Mouse (Mus musculus) thymus, postnatal 10 days (tissue): ENCODE measurements around the gene Cma2.
"Not testable (repeated sequence)": the region's sequence is repeated elsewhere in the genome, so short reads cannot be mapped to it uniquely, and the experiment has no call there.

Source experiments
- DNase-seq, 2 experiments: peaks; one replicate each; pipeline ENCODE4 v3.0.0; 2021; ENCODE audit warnings: low spot score in 2 of 2

The Cma2 gene

DNA sequence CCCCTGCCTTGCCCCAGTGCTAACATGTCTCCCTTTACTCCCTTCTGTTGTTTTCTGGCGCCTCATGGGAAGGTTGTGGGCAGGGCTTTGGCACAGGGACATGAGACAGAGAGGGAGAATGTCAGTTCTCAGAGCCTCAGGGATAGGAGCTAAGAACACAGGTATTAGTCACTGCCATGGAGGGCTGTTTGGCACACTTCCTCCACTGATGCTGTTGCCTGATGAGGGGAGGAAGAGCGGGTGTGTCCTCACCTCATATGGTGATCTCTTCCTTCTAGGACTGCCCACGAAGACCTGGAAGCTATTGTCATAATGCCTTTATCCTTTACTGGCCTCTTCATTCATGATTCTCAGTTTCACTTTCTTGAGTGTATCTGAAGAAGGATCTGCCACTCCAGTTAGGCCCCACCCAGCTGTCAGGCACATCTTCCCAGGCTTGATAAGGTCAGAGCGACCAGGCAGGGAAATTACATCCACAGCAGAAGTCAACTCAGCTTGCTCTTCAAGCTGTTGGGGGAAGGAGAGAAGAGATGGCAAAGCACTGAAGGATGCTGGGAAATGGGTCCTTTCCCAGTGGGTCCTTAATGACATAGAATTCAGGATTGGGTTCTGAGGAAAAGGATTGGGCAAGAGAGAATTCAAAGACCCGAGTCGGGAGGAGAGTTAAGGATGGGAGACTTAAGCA, at the start of gene Cma2:
TSS of gene Cma2 (plus strand) at position 635 of the 685 bp plus-strand sequence.
- no peak for DNase-seq

DNA sequence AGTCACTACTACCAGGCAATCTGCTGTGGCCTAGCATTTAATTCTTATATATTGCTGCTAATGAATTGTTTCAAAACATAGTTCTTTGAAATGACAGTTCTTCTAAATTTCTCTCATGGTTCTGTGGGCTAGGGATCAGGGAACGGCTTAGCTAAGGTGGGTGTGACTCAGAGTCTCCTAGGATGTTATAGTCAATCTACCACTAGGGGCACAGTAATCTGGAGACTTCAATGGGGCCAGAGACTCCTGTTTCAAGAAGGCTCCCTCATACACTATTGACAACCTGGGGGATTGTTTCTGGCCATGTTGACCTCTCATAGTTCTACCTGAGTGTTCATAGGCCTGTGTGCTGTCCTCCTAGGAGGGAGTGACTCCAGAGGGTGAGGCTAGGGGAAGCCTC, 45.3 kb upstream of the Cma2 start:
- no peak for DNase-seq

DNA sequence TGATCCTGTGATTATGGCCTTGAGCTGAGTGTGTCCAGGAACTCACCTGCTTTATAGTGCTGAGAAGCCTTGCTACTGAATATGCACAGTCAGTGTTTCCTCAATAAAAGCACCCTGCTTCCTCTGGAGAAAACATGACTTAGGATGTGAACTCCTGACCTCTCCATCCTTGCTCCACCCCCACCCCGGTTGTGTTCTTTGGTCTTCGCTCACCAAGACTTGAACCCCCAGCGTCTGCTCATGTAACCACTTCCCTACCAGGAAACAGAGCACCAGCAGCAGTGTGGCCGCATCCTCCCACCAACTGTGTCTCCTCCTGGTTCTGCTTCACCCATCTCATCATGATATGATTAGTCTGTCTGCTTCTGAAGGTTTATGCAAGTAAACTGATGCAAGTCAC, 37.4 kb upstream of the Cma2 start:
- DNase-seq: peak in 1 of 2 experiments; percentile 9

DNA sequence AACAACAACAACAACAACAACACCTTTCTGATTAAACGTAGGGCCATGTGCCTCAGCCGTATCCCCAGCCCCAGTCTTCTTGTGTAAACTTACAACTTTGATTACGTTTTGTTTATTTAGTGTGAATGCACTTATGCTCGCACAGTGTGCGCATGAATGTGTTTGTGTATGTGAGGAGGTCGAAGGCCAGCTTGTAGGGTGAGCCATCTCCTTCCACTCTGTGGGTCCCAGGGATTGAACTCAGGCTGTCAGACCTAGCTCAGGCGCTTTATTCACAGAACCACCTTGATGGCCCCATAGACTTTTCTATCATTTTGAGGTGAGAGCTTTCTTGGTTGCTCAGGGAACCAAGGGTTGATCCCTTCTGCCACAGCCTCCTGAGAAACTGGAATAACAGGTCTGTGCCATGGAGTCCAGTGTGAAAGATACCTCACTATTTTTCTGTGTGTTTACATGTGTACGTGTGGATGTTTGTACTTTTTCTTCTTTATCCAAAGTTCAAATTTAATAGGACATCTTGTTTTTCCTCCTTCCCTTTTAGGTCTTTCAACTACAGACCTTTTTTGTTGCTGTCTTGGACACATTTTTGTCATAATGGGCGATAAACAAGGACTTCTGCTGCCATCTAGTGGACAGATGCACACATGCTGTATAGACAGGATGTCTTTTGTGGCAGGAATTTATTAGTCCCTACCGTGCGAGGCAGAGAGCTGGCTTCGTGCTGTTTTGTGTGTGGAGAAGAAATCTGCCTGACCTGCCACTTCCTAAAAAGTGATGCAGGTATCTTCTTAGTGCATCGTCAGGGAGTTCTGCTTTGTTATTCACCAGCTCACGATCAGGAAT, 32.3 kb upstream of the Cma2 start:
- peak; percentile 39 to 82 for DNase-seq

DNA sequence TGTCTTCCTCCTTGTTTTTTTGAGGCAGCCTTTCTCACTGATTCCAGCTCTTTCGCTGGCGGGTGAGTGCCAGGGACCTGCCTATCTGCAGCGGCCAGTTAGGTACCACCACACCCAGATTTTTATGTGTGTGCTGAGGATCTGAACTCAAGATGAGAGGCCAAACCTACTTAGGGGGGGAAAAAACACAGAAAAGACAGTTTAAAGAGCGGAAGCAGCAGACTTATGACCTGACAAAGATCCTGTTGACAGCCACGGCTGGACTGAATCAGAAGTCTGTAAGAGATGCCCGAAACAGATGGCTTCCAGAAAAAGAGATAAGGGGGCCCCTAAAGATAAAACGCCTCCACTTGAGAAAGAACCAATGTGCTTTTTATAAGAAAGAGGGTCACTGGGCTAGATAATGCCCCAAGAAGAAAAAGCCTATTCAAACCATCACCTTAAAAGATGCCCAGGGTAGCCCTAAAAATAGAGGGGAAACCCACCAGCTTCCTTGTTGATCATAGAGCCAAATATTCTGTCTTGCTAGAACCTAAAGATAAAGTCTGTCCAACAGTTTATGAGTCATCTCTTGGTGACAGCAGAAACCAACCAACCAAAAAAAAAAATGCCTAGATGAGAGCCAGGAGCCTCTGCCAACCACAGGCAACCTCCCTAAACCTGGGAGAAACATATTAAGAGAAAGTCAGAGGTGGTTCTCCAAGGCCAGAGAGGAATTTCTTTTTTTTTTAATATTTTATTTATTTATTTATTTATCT, 28.1 kb upstream of the Cma2 start:
- DNase-seq: no peak

DNA sequence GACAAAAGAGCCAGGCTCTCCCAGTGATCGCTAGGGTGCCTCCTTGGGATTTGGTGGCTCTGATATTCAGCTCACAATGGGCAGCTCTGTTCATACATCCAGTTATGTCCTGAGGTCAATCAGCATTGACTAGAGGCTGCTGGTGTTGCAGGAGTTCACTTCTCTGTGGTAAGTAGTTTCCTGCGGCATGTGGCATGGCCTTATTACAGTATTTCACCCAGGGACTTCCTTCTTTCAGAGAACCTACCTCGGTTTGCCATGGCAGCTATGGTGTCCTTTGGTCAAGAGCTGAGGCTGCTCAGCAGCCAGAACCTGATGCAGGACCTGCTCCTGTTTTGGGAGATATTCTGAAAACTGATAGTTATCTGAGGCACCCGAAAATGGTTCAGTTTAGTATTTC, 23.9 kb upstream of the Cma2 start:
- no peak for DNase-seq

DNA sequence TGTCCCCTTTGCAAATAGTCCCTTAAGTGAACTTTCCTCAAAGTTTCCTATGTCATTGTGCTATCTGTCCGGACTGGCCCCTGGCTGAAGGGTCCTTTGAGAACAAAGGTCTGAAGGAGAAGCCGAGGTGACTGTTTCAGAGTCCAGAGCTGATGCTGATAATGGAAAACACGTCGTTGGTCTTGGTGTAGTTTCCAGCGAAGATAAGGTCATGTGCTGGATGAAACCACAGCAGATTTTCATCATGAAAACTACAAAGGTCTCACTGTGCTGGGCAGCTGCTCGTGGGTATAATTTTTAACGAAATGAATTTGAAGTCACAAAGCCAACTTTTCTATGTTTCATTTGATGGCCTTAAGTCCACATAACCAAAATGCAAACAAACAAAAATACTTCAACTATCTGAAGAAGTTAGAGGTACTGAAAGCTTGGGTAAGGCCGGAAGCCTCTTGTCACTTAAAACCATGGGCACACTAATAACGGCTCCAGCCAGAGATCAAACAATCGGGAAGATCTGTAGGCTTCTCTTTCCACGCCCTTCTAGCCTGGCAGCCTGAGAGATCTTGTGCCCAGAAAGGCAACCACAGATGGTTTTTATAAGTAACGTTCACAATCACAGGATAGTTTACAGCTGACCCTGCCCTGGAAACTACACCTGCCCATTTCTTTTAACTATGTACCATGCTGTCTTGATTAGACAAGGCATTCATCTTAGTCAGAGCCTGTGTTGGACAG, 21.4 kb upstream of the Cma2 start:
- DNase-seq: no peak

DNA sequence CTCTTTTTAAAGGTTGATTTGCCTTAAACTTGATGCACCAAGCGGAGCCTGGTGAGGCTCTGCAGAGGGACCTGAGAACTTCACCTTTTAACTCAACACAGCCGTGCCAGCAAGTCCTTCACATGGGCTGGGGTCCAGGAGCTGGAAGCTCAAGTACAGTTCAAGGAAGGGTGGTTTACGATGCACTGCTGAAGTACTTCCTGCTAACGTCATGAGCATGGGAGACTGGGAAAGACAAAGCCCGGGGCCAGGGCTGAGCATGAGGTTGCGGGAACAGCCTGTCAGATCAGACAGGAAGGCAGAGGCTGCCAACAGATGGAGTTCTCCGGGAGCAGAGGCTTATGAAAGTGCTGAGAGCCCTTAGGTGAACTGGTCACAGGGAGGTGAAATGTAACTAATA, 17.2 kb upstream of the Cma2 start:
- DNase-seq: no peak

DNA sequence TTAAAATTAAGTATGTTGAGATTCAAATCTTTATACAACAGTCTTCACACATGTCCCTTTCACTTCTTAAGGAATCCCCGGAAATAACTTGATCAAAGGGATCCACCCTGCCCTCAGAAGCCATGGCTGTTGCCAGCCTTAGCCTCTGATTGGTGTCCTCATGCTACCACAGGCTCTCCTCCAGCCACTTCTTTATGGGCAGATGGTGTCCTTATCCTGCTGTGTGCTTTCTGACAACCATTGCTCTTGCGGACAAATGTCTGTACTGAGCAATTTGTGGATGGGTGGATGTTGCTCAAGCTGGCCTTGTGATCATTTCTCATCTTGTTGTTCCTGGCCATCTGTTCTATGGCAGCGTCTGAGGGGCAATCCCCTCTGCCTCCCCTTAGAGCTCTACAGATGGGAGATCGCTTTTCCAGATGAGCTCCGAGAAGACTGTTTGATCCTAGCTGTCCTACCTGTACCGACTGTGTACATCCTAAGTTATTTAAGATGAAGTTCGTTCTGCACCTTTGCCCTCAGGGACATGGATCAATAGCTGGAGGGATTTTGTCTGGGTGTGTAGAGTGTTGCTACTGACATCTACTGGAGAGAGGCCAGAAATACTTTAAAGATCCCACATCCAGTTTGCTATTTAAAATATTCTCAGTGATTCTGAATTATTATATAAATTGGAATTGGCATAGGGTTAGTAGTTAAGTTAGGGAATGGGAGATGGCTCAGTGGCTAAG, 10.5 kb upstream of the Cma2 start:
- no peak for DNase-seq

DNA sequence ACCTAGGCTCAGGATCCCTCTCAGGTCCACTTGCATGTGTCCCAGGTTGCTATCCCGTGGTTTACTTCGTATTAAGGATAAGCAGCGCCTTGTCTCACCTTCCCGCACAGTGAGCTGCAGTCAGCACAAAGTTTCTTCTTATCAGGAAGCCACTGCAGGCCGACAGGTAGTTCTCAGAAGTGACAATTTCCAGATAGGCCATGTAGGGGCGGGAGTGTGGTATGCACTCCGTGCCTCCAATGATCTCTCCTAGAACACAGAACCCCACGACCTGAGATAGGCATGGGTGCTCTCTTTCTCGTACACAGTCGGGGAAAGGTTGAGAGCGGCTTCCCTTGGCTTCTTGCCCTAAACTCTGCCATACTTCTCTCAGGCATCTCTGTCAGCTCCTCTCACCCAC, 7.2 kb upstream of the Cma2 start:
- no peak for DNase-seq

DNA sequence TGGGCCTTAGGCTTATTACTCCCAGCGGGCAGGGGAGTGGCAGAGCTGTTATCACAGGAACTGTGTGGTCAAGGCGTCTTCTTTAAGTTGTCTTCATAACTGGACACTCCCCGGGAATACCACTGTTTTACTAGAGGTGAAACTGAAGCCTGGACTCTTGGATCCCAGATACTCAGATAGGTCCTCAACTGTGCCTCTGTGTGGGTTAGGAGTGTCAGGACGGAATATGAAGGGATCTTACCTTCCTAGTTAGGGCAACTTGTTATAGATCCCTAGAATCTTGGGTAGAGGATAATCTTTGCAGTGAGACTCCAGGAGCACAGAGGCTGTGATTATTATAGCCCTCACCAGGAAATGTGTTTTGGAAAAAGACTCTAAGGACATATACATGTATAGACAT, 6.2 kb upstream of the Cma2 start, which contains the start of gene Cma1:
TSS of gene Cma1 (minus strand) at position 101 of the 400 bp plus-strand sequence.
- no peak for DNase-seq

DNA sequence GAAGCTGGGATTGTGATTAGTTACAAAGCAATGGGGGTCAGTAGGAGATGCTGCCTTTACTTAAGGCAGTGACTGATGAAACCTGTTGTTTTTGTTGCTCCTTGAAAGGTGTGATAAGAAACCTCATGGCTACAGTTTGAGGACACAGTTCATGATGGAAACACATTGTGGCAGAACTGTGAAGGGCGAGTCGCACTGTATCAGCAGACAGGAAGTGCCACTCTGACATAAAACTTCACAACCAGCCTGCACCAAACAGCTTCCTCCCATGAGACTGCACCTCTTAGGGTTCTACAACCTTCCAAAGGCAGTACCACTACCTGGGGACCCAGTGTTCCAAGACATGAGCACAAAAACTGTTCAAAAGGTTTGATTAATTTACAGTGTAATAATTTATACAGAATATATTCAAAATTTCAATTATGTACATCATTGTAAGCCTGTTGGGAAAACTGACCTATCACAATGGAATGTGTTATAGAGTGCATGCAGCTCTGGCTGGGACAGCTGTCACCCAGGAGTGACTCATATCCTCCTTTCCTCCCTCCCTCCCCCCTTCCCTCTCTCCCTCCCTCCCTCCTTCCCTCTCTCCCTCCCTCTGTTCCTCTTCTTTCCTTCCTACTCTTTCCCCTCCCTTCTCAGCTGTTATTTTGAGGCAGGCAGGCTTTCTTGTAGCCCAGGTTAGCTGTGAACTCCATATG, 4.4 kb upstream of the Cma2 start:
- DNase-seq: peak in 1 of 2 experiments; percentile 6

DNA sequence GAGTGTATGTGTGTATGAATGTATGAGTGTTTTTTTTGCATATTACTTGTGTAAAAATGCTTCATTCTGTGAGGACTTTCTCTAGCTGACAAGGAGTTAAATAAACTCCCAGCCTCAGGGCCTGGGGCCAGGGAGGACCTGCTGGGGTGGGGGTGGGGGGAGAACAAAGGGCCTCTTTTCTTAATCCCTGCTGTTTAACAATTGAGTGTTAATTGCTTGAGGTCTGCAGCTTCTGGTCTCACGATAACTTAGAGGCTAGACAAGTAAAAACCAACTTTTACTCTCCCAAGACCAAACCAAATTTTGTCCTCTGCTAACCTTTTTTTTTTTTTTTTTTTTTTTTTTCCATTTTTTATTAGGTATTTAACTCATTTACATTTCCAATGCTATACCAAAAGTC, 12.5 kb downstream of the Cma2 start:
- no peak for DNase-seq

DNA sequence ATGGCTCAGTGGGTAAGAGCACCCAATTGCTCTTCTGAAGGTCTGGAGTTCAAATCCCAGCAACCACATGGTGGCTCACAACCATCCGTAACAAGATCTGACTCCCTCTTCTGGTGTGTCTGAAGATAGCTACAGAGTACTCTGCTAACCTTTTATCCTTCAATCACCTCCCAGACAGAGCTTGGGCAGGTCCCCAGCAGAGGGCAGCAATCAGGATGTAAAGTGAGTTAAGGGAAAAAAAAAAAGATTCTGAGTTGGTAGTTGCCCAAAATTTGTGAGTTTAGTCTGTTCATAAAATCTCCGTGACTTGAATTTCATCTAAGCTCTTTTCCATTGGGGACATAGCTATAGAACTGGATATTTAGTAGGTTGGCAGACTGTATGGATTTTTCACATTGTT, 13.1 kb downstream of the Cma2 start:
- not testable (repeated sequence) for DNase-seq

DNA sequence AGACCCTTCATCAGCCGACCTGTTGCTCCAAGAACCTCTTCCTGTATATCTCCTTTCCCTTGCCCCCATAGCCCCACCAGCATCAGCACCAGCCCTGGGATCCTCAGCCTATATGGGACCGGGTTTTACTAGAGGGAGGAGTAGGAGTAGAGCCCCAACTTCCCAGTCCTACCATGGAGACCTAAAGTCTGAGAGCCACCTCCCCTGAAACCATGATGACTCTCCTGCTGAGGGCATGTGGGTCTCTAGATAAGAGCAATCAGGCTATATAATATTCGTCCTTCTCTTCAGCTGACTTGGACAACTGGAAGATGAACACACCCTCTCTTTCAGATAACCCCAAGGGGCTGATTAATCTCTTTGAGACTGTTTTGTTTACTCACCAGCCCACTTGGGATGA, 36.7 kb downstream of the Cma2 start:
- DNase-seq: not testable (repeated sequence)

DNA sequence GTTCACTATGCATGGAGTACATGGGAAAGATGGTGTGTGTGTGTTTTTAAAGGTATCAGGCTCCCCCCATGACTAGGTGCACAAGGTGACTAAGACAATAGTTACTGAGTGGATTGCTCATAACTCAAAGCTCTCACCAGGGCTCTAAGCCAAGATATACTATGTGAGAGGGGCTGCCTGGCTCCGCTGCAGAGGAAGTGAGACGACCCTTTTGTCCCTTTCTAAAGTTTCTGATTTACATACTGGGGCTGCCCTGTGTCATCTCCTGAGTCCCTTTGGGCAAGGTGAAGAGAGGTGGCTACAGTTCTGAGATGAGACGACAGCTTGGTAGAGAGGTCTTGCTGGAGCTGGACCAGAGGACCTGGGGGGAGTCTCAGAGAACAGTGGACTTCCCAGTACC, 62.4 kb downstream of the Cma2 start:
- no peak for DNase-seq

DNA sequence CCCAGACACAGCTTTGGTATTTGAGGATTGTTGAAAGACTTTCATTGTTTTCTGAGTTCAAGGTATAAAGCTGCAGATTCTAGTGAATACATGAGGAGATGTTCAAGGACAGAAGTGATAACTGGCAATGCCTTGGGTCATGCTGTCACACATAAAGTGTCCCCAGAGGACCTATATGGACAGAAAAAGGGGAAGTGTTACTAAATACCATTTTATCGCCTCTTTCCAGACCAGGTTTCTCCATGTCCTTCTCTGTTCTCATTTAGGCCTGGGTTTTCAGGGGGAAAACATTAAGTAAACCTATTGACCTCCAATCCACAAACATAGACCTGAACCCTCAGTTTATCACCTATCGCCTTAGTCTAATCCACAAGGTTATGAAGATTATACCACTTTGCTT, 63.1 kb downstream of the Cma2 start:
- DNase-seq: no peak

DNA sequence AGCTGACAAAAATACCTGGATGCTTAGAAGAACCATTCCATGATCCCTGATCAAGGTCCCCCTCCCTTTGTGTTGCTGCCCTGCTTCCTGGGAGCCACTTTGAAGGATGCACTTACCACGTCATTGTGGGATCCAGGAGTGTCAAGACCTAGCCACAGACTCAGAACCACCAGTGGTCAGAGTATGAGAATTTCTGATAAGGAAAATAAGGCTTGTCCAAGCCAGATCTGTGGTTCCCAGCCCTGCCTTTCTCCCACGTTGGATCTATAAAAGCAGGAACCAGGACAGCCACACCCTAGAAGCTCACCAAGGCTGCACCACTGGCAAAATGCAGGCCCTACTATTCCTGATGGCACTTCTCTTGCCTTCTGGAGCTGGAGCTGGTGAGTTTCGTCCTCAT, 66.9 kb downstream of the Cma2 start, which contains the start of gene Mcpt1:
TSS of gene Mcpt1 (plus strand) at position 301 of the 400 bp plus-strand sequence.
- DNase-seq: not testable (repeated sequence)

DNA sequence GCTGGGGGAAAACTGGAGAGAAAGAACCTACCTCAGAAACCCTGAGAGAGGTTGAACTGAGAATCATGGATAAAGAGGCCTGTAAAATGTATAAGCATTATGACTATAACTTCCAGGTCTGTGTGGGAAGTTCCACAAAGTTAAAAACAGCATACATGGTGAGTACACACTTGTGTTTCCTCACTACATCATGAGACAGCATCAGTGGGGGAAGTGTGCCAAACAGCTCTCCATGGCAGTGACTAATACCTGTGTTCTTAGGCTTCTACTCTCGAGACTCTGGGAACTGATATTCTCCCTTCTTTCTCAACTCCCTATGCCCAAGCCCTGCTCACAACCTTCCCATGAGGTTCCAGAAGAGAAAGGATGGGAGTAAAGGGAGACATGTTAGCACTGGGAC, 68.7 kb downstream of the Cma2 start:
- no peak for DNase-seq

DNA sequence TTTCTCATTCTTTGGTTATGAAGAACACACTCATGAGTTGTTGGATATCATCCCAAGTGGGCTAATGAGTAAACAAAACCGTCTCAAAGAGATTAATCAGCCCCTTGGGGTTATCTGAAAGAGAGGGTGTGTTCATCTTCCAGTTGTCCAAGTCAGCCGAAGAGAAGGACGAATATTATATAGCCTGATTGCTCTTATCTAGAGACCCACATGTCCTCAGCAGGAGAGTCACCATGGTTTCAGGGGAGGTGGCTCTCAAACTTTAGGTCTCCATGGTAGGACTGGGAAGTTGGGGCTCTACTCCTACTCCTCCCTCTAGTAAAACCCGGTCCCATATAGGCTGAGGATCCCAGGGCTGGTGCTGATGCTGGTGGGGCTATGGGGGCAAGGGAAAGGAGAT, 70.5 kb downstream of the Cma2 start:
- DNase-seq: not testable (repeated sequence)
